Mouse (Mus musculus) limb, embryonic 12.5 days (tissue): ENCODE data around the gene C8g. TPM values are rescaled to one million over a fixed set of nuclear protein-coding genes. Genes with fewer than 3 reads are reported as not detected.

Experiments
- ATAC-seq: fragments of 200-750 bp; cut with Nextera tagmentation; 2 replicates; pipeline ENCODE4 v1.8.0; 2017; ENCODE audit warnings: low read depth, moderate TSS enrichment; ENCODE audit not compliant: insufficient number of reproducible peaks, insufficient read depth, low FRiP score, low TSS enrichment
- H3K27ac ChIP-seq: fragments of 300-500 bp; sonication (generic); 2 replicates; pipeline ENCODE4 v1.5.1; 2016; ENCODE audit warnings: mild to moderate bottlenecking, moderate library complexity
- H3K27me3 ChIP-seq: fragments of 300-500 bp; sonication (generic); 2 replicates; pipeline ENCODE4 v1.6.1; 2016; ENCODE audit warnings: mild to moderate bottlenecking, moderate library complexity
- H3K36me3 ChIP-seq: fragments of 300-500 bp; sonication (generic); 2 replicates; pipeline ENCODE4 v1.6.1; 2016; ENCODE audit warnings: mild to moderate bottlenecking, moderate library complexity
- H3K4me1 ChIP-seq: fragments of 300-500 bp; sonication (generic); replicated peaks from 2 replicates; pipeline ENCODE4 v1.6.1; 2016
- H3K4me2 ChIP-seq: fragments of 300-500 bp; sonication (generic); 2 replicates; pipeline ENCODE4 v1.6.1; 2016; ENCODE audit warnings: mild to moderate bottlenecking, moderate library complexity
- H3K4me3 ChIP-seq: fragments of 300-500 bp; sonication (generic); replicated peaks from 2 replicates; pipeline ENCODE4 v1.5.1; 2016; ENCODE audit warnings: mild to moderate bottlenecking
- H3K9ac ChIP-seq: fragments of 300-500 bp; sonication (generic); replicated peaks from 2 replicates; pipeline ENCODE4 v1.6.1; 2016; ENCODE audit warnings: mild to moderate bottlenecking, moderate library complexity
- H3K9me3 ChIP-seq: fragments of 300-500 bp; sonication (generic); 2 replicates; pipeline ENCODE4 v1.6.1; 2016; ENCODE audit warnings: mild to moderate bottlenecking, moderate library complexity
- WGBS: fragments of 180-500 bp; shearing (Covaris S2); methylation state at CpG from one replicate; pipeline ENCODE4 v1.1.7; 2016; 5-methylcytosine and 5-hydroxymethylcytosine counted together
- polyA plus RNA-seq: library from polyadenylated mRNA; unstranded; fragments of >200 nt; fragmentation: Nextera tagmentation; extraction: Ambion mirVana; gene quantifications from 2 replicates; pipeline ENCODE4 v1.2.1, GENCODE M21; 2016

C8g gene
- polyA plus RNA-seq, 1 experiment from 2014 or later, result 4.0 TPM

DNA sequence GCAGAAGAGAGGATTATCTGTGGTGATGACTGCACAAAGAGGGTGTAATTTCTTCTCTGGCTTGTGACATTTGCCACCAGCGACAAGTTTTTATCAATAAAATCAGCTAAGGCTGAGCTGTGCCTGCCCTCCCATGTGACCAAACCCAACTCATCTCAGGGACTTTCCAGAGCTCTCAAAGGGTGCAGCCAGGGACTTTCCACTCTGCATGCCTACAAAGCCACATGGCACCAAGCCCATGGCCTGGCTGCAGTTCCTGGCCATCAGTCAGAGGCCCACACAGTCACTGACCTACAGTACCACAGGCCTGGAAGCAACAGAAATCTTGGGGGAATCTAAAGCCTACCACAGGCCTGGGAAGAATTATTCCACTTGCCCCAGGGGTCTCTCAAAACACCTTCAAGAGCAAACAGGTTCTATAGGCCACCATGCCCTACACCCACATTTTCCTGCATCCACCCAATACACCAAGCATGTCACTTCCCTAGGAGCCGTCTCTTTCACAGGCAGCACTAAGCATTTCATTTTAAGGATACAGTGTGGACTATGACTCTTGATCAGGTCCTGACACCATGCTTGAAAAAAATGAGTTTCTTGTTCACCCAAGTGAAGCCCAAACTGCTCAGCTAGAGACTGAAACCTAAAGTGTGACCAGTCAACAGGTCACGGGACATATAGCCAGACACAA is 32.8 kb upstream of the C8g start:
- H3K36me3 ChIP-seq, result peaks cover 84% of the 10 kb centered on the region

DNA sequence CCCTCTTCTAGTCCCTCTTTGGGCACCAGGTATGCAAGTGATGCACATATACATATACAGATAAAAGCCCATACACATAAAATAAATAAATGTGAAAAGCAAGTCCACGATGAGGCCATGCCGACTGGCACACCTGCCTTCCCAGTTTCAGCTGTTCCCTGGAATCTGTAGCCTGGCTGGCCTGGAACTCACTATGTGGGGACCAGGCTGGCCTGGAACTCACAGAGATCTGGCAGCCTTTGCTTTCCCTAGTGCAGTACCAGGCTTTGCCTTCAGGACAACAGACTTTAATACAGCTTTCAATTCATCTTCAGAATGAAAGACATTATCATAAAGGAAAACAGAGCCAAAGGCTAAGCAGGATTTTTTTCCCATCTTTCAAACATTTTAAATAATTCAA is 32.2 kb upstream of the C8g start:
- no peak overlapping the region for H3K4me2 ChIP-seq
- H3K4me1 ChIP-seq, result no peaks in the 10 kb centered on the region
- no peak for ATAC-seq
- H3K36me3 ChIP-seq, result peaks cover 88% of the 10 kb centered on the region
- H3K4me3 ChIP-seq, result no peak overlapping the region
- no peak overlapping the region for H3K27ac ChIP-seq
- no peak overlapping the region for H3K9ac ChIP-seq
- 94% methylated on average over 2 of the region's 2 CpGs for WGBS
- H3K9me3 ChIP-seq, result no peaks in the 10 kb centered on the region
- H3K27me3 ChIP-seq, result no peaks in the 10 kb centered on the region

More for the DNA sequence above, 32.8 kb upstream of the C8g start:
- Histone ChIP-seq H3K27me3 (no peaks in the 10 kb centered on the region), H3K4me1 (no peaks in the 10 kb centered on the region), H3K27ac (no peak overlapping the region), H3K4me3 (no peak overlapping the region), H3K4me2 (no peak overlapping the region), H3K9me3 (no peaks in the 10 kb centered on the region), H3K9ac (no peak overlapping the region)
- no peak for ATAC-seq
- WGBS, result 92% methylated on average over 3 of the region's 3 CpGs

DNA sequence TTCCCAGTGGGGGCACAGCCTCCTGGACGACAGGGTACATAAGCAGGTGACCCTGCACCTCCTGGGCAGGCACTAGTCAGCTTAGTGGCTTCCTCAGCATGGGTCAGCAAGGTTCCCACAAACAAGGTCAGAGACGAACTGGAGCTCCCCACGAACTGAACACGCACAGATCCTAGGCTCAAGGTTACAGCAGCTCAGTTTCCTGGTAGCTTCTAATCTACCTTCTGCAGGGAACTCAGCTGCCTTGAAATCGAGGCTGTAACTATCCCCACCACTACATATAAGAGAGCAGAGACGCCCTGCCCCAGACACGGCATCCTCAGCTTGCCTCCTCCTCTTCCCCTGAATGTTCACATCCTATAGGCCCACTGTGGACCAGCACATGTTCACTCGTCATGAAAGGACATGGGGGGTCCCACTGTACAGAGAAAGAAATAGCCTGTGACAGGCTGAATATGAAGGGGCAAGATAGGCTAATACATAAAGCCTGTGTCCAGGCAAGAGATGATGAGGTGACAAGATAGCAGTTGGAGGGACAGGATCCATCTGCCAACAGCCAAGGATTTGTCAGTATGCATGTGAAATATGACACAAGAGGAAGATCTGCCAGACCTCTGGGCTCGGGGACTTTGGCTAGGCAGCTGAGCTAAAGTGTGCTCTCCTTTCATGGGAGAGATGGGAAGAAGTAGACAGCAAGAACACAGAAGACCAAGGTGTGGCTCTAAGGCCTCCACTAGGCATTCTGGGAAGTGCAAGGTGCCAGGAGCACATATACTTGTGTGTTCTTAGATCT is 25.2 kb upstream of the C8g start:
- Histone ChIP-seq H3K36me3 (peaks cover 98% of the 10 kb centered on the region), H3K9ac (no peak overlapping the region), H3K27ac (no peak overlapping the region), H3K9me3 (no peaks in the 10 kb centered on the region), H3K27me3 (no peaks in the 10 kb centered on the region), H3K4me3 (no peak overlapping the region), H3K4me2 (no peak overlapping the region), H3K4me1 (no peaks in the 10 kb centered on the region)
- 87% methylated on average over 9 of the region's 9 CpGs for WGBS
- ATAC-seq, result no peak

DNA sequence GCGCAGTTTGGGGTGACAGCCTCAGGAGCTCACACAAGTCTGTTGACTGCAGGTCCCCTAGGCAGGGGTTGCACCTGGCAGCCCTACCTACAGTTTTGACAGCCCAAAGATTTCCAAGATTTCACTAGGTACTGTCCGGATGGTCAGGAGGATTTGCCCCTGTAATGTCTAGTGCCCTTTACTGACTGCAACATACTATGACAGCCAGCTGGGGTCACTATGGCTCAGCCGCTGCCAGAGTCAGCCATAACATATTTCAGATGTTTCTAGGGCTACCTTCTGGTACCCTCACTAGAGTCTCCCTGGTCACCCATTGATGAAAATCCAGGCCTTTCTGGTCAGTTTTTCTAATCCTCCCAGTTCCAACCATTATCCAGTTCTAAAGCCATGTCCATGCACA is 8.4 kb upstream of the C8g start:
- WGBS, result 66% methylated on average over 3 of the region's 3 CpGs
- H3K36me3 ChIP-seq, result peaks cover 7% of the 10 kb centered on the region
- no peak for ATAC-seq
- H3K4me2 ChIP-seq, result no peak overlapping the region
- H3K9me3 ChIP-seq, result no peaks in the 10 kb centered on the region
- no peaks in the 10 kb centered on the region for H3K27me3 ChIP-seq
- no peak overlapping the region for H3K4me3 ChIP-seq
- 0 out of 2 replicates have a peak, but pooled peaks cover 2% of the 10 kb centered on the region for H3K4me1 ChIP-seq
- no peak overlapping the region for H3K9ac ChIP-seq
- H3K27ac ChIP-seq, result no peak overlapping the region

DNA sequence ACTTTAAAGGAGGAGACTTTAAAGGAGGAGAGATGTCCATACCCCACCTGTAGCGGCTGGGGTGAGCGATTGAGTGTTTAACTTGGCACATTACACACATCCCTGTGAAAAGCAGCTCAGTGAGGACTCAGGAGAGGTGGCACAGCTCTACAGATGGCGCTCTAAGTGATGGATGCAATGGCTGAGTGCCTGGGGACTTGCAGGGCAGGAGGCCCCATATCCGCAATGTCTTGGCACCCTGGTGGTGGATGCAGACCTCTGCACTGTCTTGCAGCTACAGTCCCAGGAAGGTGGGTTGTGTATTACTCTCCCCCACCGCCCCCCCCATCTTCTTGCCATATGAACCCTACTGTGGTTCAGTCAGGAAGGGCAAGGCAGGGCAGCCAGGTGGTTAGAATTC is 5.4 kb upstream of the C8g start:
- Histone ChIP-seq H3K27me3 (no peaks in the 10 kb centered on the region), H3K9ac (no peak overlapping the region), H3K36me3 (peaks cover 33% of the 10 kb centered on the region), H3K4me2 (no peak overlapping the region), H3K27ac (no peak overlapping the region), H3K4me1 (peaks cover 5% of the 10 kb centered on the region), H3K4me3 (no peak overlapping the region), H3K9me3 (no peaks in the 10 kb centered on the region)
- ATAC-seq, result no peak
- WGBS, result 35% methylated on average over 5 of the region's 5 CpGs

DNA sequence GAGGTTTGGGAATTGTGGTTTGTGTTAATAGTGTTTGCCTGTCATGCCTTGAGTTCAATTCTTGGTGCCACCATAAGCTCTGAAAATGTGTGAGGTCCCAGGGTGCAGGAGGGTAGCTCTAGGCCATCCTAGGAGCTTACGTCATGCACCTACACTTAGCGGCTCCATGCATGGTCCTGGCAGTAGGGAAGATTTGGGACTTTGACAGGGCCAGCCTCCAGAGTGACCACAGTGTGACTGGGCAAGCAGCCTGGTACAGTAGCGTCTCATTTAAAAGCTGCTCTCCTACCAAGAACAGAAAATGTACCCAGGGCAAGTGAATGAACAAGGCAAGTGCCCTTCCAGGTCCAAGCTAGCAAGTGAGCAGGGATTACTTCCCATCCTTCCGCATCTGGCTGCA is 4.3 kb upstream of the C8g start:
- ATAC-seq, result no peak
- no peak overlapping the region for H3K4me2 ChIP-seq
- no peaks in the 10 kb centered on the region for H3K9me3 ChIP-seq
- H3K27me3 ChIP-seq, result no peaks in the 10 kb centered on the region
- peaks cover 33% of the 10 kb centered on the region for H3K36me3 ChIP-seq
- H3K4me1 ChIP-seq, result peaks cover 12% of the 10 kb centered on the region
- no peak overlapping the region for H3K9ac ChIP-seq
- no peak overlapping the region for H3K27ac ChIP-seq
- H3K4me3 ChIP-seq, result no peak overlapping the region
- WGBS, result 89% methylated on average over 4 of the region's 4 CpGs

DNA sequence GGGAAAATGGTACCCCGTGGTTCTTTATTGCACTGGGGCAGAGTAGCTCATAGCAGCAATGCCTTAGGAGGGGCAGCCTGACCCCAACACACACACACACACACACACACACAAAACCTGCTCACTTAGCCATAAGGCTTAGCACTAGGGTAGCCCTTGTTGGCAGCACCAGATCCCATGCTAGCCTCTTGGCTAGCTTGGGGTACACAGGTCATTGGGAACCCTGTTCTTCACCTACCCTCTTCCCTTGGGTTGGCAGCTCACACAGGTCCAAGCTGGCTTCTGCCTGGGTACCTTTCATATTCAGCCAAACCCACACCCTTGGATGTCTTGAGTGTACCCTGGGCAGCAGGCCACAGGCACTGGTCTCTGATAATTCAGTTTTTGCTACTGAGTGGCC is 3.5 kb upstream of the C8g start:
- Histone ChIP-seq H3K27me3 (no peaks in the 10 kb centered on the region), H3K9ac (no peak overlapping the region), H3K36me3 (peaks cover 33% of the 10 kb centered on the region), H3K9me3 (no peaks in the 10 kb centered on the region), H3K4me3 (no peak overlapping the region), H3K4me2 (no peak overlapping the region), H3K27ac (no peak overlapping the region), H3K4me1 (peaks cover 15% of the 10 kb centered on the region)
- 73% methylated on average over 1 of the region's 1 CpGs for WGBS
- no peak for ATAC-seq

DNA sequence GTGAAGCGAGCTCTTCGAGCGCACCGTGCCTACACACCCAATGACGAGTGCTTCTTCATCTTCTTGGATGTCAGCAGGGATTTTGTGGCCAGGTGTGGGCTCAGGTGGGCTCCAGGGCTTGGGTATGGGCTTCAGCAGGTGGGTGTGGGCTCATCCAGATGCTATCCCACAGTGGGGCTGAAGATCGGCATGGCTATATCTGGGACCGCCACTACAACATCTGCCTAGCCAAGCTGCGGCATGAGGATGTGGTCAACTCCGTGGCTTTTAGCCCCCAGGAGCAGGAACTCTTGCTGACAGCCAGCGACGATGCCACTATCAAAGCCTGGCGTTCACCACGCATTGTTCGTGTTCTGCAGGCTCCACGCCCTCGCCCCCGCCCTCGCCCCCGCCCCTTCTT is 3.0 kb upstream of the C8g start:
- Histone ChIP-seq H3K36me3 (peaks cover 33% of the 10 kb centered on the region), H3K4me1 (peaks cover 15% of the 10 kb centered on the region), H3K9ac (no peak overlapping the region), H3K27me3 (no peaks in the 10 kb centered on the region), H3K9me3 (no peaks in the 10 kb centered on the region), H3K4me3 (no peak overlapping the region), H3K4me2 (no peak overlapping the region), H3K27ac (no peak overlapping the region)
- ATAC-seq, result no peak
- WGBS, result 94% methylated on average over 19 of the region's 19 CpGs

DNA sequence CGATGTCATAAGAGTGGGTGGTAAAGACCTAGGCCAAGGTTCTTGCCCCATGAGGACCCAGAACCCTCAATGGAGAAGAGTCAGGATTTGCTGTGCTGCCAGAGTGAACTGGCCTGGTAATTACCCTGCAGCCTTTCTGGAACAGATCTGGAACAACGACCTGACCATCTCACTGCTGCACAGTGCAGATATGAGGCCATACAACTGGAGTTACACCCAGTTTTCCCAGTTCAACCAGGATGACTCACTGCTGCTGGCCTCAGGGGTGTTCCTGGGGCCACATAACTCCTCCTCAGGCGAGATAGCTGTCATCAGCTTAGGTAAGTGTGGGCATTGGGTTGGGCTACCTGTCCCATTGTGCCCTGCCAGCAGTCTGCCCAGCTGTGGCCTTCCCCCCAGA is 1.2 kb upstream of the C8g start:
- no peak for ATAC-seq
- H3K4me2 ChIP-seq, result no peak overlapping the region

DNA sequence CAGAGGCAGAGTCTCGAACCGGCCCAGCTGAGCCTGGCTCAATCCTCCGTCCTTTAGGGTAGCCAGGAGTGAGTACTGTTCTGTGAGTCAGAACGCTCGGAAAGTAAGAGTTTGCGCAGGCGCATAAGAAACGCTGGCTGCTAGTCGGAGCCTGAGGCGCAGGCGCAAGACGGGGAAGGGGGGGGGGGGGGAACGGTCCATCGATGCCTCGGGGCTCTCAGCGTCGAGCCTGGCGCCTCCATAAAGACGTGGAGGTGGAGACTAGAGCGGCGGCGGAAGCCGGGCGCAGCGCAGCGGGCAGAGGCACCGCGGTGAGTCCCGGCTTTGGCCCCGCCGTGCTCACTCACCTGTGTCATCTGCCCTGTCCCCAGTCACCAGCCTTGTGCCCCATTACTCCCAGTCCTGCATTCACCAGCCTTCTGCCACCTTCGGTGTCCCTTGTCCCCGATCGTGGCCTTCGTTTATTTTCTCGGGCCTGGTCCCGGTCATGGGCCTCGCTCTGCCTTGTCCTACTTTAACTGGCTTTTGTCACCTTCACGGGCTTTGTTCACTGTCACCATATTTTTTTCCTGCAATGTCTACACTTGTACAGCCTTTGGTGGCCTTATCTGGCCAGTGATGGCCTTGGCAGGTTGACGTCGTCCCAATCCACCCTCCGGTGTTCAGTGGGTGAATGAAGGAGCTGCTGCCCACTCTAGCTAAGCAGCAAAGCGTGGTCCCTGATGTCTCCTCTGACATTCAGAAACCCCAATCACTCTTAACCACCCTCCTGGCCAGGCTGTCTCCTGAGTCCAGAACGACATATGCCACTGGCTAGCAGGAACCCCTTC is 728 bp downstream of the C8g start, which contains the start of gene Fbxw5:
Gene Fbxw5 (plus strand): TSS at position 175 of the 830 bp plus-strand sequence.
- Histone ChIP-seq H3K4me2 (peak within 1 kb of the TSS; percentile 92), H3K9me3 (no peaks in the 10 kb centered on the region), H3K9ac (peak within 1 kb of the TSS; percentile 92), H3K4me1 (peaks cover 15% of the 10 kb centered on the region), H3K27ac (peak within 1 kb of the TSS; percentile 60; the same call in 1 of the 2 replicates), H3K4me3 (peak within 1 kb of the TSS; percentile 83), H3K27me3 (no peaks in the 10 kb centered on the region), H3K36me3 (peaks cover 33% of the 10 kb centered on the region)
- peak; percentile 74 for ATAC-seq
- 2% methylated on average over 42 of the region's 44 CpGs for WGBS

More for the DNA sequence above, 1.2 kb upstream of the C8g start:
- Histone ChIP-seq H3K27me3 (no peaks in the 10 kb centered on the region), H3K9ac (no peak overlapping the region), H3K4me3 (no peak overlapping the region), H3K9me3 (no peaks in the 10 kb centered on the region), H3K4me1 (peaks cover 17% of the 10 kb centered on the region), H3K36me3 (peaks cover 33% of the 10 kb centered on the region), H3K27ac (no peak overlapping the region)
- WGBS, result 80% methylated on average over 3 of the region's 3 CpGs

DNA sequence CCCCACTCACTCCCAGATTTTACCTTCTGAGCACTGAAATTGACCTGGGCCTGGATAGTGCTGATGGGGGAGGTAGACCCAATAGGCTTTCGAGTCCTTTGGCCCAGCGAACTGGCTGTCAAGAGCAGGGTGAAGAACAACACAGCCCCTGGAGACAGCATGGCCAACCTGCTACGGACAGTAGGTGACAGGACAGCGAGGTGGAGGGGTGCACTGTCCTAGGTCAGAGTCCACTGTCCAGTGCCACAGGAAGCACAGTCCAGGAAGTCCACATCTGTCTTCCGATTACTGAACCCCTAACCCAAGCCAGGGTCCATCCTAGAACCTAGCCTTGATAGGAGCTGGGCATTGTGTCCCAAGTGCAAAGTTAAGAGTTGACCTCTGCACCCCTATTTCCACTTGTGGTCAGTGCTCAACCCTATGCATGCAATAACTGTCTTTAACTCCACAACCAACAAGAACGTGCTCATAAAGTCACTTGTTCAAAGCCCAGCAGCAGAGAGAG is 1.4 kb downstream of the C8g start:
- H3K27ac ChIP-seq, result peak overlapping the region; percentile 42; the same call in 1 of the 2 replicates
- 68% methylated on average over 6 of the region's 6 CpGs for WGBS
- peak; percentile 45; the same call in 1 of the 2 replicates for ATAC-seq

More for the DNA sequence above, 1.4 kb downstream of the C8g start:
- no peaks in the 10 kb centered on the region for H3K27me3 ChIP-seq
- H3K36me3 ChIP-seq, result peaks cover 28% of the 10 kb centered on the region
- H3K4me2 ChIP-seq, result peak overlapping the region; percentile 92
- H3K9ac ChIP-seq, result peak overlapping the region; percentile 44; the same call in 1 of the 2 replicates
- peak overlapping the region; percentile 83 for H3K4me3 ChIP-seq
- peaks cover 15% of the 10 kb centered on the region for H3K4me1 ChIP-seq
- H3K9me3 ChIP-seq, result no peaks in the 10 kb centered on the region
